Mouse (Mus musculus) embryonic facial prominence, embryonic 10.5 days (tissue): ENCODE results near the gene Rai1. TPM values are rescaled to one million over a fixed set of nuclear protein-coding genes. Genes with fewer than 3 reads are reported as not detected.

Experiments
- DNase-seq: peaks from one replicate; pipeline ENCODE4 v3.0.0-alpha.2; 2017; ENCODE audit warnings: low spot score
- H3K27ac ChIP-seq: fragments of 300-500 bp; sonication (generic); replicated peaks from 2 replicates; pipeline ENCODE4 v1.5.1; 2016; ENCODE audit warnings: mild to moderate bottlenecking
- H3K27me3 ChIP-seq: fragments of 300-500 bp; sonication (generic); replicated peaks from 2 replicates; pipeline ENCODE4 v1.6.1; 2016; ENCODE audit warnings: low read depth, mild to moderate bottlenecking; ENCODE audit not compliant: poor library complexity, severe bottlenecking
- H3K36me3 ChIP-seq: fragments of 300-500 bp; sonication (generic); replicated peaks from 2 replicates; pipeline ENCODE4 v1.6.1; 2016; ENCODE audit warnings: mild to moderate bottlenecking, moderate library complexity
- H3K4me1 ChIP-seq: fragments of 300-500 bp; sonication (generic); 2 replicates; pipeline ENCODE4 v1.6.1; 2016
- H3K4me3 ChIP-seq: fragments of 300-500 bp; sonication (generic); 2 replicates; pipeline ENCODE4 v1.5.1; 2016; ENCODE audit warnings: mild to moderate bottlenecking, moderate library complexity
- H3K9me3 ChIP-seq: fragments of 300-500 bp; sonication (generic); 2 replicates; pipeline ENCODE4 v1.6.1; 2016; ENCODE audit warnings: mild to moderate bottlenecking
- WGBS: fragments of 180-500 bp; shearing (Covaris S2); methylation state at CpG from one replicate; pipeline ENCODE4 v1.1.7; 2016; 5-methylcytosine and 5-hydroxymethylcytosine counted together
- polyA plus RNA-seq: library from polyadenylated mRNA; unstranded; fragments of >200 nt; fragmentation: Nextera tagmentation; extraction: Ambion mirVana; gene quantifications from 2 replicates; pipeline ENCODE4 v1.2.1, GENCODE M21; 2016

Gene Rai1
- polyA plus RNA-seq, 1 experiment from 2014 or later, result 33.8 TPM

DNA sequence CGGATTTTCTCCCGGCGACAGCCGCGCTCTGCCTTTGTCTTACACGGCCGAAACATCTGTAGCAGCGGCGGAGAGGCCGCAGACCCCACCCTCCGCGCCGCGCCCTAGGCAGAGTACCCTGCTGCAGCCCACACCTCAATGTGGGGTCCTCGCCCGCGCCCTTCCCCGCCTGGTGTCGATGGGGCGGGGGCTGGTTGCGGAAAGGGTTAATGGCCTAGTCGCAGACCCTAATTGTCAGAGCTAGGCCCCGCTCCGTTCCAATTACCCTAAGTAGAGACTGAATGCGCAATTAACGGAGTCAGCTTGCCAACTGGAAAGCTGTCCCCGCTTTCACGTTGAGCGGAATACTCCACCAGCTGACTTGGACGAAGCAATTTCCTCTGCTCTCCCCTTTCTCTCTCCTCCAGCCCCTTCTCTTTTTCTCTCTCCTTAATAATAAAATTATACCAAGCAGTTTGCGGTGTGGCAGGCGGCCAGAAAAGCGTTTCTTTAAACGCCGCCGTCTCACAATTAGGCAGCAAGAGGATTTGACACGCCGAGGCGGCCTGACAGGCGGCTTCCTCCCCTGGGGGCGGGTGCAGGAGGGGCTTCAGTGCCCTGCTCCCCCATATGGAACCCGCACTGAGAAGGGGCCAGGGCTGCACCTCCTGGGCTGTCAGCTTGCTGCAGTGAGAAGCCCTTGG is 72.3 kb downstream of the Rai1 start:
- Histone ChIP-seq H3K9me3 (no peaks in the 10 kb centered on the region), H3K27ac (peak overlapping the region; percentile 93), H3K27me3 (no peaks in the 10 kb centered on the region), H3K4me1 (peaks cover 98% of the 10 kb centered on the region), H3K4me3 (peak overlapping the region; percentile 80), H3K36me3 (peaks cover 43% of the 10 kb centered on the region)
- WGBS, result under 1% methylated on average over 42 of the region's 42 CpGs
- peak; percentile 71 for DNase-seq

DNA sequence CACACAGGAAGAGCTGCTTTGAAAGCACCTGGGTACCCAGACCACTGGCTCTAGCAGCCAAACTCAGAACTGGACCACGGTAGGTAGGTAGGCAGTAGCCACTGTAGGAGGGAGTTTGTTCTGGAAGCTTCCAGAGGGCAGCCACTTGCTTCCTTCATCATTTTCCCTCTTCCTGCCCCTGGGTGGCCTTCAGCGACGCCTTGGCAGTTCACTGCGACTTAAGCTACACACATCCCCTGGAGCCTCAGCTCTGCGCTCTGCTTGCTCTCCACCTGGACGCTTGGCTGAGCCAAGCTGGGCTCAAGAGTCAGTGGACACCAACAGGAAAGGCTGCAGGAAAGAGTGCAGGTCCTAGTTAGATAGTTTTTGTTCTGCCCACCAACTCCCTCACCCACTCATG is 73.2 kb downstream of the Rai1 start:
- Histone ChIP-seq H3K4me1 (peaks cover 99% of the 10 kb centered on the region), H3K27ac (peak overlapping the region; percentile 93), H3K4me3 (peak overlapping the region; percentile 80)

DNA sequence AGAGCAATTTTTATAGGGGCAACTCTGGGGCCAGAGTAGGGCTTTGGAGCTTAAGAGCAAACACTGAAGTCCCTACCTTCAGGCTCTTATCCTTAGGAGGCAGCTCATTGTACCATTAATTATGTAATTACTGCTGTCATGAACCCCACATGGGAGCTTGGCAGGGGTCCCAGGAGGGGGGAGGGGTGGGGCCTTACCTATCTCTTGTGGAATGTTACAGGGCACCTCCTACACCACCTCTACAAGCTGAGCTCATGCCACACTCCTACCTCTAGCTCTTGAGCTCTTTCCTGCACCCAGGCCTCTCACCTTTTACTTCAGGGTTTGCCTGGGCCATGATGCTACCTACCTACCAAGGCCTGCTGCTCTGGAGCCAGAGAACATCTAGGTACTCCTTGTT is 73.7 kb downstream of the Rai1 start:
- Histone ChIP-seq H3K4me1 (peaks cover 99% of the 10 kb centered on the region), H3K27me3 (no peaks in the 10 kb centered on the region), H3K4me3 (peak overlapping the region; percentile 80; the same call in 1 of the 2 replicates), H3K27ac (no peak overlapping the region; the same call in 1 of the 2 replicates), H3K36me3 (peaks cover 36% of the 10 kb centered on the region), H3K9me3 (no peaks in the 10 kb centered on the region)
- DNase-seq, result no peak

More for the DNA sequence above, 73.2 kb downstream of the Rai1 start:
- H3K9me3 ChIP-seq, result no peaks in the 10 kb centered on the region
- no peak for DNase-seq
- no peaks in the 10 kb centered on the region for H3K27me3 ChIP-seq
- H3K36me3 ChIP-seq, result peaks cover 37% of the 10 kb centered on the region
- WGBS, result 58% methylated on average over 6 of the region's 6 CpGs

DNA sequence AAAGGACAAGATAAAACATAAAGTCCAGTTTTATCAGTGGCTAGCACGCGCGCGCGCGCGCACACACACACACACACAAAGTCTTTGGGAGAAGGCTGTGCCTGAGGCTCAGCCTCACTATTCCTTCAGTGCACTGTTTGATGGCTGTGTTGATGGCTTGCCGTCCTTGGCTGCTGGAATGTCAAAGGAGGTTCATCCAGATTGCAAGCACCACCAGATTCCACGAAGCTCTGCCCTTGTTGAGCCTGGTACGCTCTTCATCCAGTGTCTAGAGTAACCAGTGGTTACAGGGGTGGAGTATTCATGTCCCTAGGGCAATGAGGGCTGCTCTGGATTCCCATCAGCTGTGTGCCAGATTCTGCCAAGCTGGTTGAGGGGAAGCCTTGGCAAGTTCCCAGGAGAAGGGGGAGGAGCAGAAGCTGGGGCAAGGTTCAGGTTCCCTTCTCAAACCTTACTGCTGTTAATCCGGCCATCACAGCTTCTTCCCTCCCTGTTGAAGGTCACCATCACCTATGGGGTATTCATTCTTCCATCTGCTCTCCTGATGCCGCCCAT is 77.4 kb downstream of the Rai1 start:
- H3K9me3 ChIP-seq, result no peaks in the 10 kb centered on the region
- peaks cover 61% of the 10 kb centered on the region for H3K36me3 ChIP-seq
- no peak for DNase-seq
- peaks cover 92% of the 10 kb centered on the region for H3K4me1 ChIP-seq
- H3K27me3 ChIP-seq, result no peaks in the 10 kb centered on the region
- no peak overlapping the region for H3K4me3 ChIP-seq
- WGBS, result 88% methylated on average over 12 of the region's 12 CpGs
- 0 out of 2 replicates have a peak overlapping the region, but pooled peaks have one; percentile 57 for H3K27ac ChIP-seq

DNA sequence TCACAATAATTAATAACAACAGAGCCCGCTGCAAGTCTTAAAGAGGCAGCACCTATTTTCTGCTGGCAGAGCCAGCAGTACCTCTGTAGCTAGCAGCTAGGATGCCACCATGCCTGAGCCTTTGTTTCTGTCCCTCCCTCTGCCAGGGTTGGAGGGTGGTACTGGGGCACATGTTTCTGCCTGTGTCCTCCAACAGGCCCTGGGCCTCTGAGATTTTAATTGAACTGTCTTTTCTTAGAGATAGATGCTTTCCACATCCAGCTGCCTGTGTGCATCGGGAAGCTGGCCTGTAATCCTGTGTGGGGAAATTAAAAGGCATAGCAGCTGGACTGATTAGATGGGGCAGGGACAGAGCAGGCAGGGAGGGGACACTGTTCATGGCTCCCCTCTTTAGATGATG is 77.9 kb downstream of the Rai1 start:
- peaks cover 67% of the 10 kb centered on the region for H3K36me3 ChIP-seq
- WGBS, result 71% methylated on average over 2 of the region's 2 CpGs
- H3K27ac ChIP-seq, result peak overlapping the region; percentile 57
- H3K4me3 ChIP-seq, result no peak overlapping the region
- no peaks in the 10 kb centered on the region for H3K27me3 ChIP-seq
- H3K4me1 ChIP-seq, result peaks cover 86% of the 10 kb centered on the region
- no peak for DNase-seq
- H3K9me3 ChIP-seq, result no peaks in the 10 kb centered on the region

DNA sequence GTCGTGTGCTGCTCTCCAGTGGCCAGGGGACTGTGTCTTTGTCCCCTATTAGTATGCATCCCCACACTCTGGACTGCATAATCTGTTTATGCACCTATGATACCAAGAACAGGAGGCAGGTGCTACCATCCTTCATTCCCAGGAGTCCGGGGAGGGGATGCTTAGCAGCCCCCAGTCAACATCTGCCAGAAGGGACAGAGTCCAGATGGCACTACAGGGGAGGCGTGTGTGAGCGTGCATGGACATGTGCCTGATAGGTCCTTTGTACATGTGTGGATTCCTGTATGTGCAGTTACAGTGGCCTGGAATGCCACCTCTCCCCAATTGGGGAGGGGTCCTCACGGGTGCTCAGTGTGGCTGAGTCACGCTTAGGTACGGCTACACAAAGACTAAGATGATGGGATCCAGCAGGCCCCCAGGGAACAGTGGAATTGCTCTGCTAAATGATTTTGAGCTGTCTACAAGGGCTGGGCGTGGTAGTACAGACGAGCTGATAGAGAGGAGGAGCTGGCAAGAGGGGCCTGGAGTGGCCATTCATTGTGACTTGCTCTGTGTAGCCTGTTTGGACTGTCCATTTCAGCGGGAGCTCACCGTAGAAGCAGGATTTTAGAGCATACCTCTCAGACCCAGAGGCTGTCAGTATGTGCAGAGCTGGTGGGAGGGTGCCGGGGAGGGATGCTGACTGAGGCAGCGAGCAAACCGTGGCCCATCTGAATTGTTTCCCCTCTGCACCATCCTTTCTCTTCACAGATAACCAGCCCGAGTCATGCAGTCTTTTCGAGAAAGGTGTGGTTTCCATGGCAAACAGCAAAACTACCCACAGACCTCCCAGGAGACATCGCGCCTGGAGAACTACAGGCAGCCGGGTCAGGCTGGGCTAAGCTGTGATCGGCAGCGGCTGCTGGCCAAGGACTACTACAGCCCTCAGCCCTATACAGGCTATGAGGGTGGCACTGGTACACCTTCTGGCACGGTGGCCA is 79.8 kb downstream of the Rai1 start:
- no peak for DNase-seq
- Histone ChIP-seq H3K4me1 (peaks cover 72% of the 10 kb centered on the region), H3K27me3 (no peaks in the 10 kb centered on the region), H3K4me3 (no peak overlapping the region), H3K27ac (peak overlapping the region; percentile 58), H3K9me3 (no peaks in the 10 kb centered on the region), H3K36me3 (peaks cover 74% of the 10 kb centered on the region)
- WGBS, result 67% methylated on average over 22 of the region's 22 CpGs

DNA sequence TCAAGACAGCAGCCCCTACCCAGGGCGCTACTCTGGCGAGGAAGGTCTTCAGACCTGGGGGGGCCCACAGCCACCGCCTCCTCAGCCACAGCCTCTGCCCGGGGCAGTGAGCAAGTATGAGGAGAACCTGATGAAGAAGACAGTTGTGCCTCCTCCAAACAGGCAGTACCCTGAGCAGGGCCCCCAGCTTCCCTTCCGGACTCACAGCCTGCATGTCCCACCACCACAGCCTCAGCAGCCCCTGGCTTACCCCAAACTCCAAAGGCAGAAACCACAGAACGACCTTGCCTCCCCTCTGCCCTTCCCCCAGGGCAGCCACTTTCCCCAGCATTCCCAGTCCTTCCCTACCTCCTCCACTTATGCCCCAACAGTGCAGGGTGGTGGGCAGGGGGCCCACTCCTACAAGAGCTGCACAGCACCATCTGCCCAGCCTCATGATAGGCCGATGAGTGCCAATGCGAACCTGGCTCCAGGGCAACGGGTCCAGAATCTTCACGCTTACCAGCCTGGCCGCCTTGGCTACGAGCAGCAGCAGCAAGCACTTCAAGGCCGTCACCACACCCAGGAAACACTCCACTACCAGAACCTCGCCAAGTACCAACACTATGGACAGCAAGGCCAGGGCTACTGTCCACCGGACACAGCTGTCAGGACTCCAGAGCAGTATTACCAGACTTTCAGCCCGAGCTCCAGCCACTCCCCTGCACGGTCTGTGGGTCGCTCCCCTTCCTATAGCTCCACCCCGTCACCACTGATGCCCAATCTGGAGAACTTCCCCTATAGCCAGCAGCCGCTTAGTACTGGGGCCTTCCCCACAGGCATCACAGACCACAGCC is 80.8 kb downstream of the Rai1 start:
- peaks cover 68% of the 10 kb centered on the region for H3K4me1 ChIP-seq
- DNase-seq, result no peak
- no peak overlapping the region for H3K4me3 ChIP-seq
- no peaks in the 10 kb centered on the region for H3K27me3 ChIP-seq
- WGBS, result 84% methylated on average over 20 of the region's 20 CpGs
- no peaks in the 10 kb centered on the region for H3K9me3 ChIP-seq
- H3K27ac ChIP-seq, result peak overlapping the region; percentile 58
- H3K36me3 ChIP-seq, result peaks cover 76% of the 10 kb centered on the region

DNA sequence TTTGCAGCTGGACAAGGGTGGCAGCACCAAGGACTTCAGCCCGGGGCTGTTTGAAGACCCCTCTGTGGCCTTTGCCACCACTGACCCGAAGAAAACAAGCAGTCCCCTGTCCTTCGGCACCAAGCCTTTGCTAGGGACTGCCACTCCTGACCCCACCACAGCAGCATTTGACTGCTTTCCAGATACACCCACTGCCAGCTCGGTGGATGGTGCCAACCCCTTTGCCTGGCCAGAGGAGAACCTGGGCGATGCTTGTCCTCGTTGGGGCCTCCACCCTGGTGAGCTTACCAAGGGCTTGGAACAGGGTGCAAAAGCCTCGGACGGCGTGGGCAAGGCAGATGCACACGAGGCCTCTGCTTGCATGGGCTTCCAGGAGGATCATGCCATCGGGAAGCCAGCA is 82.3 kb downstream of the Rai1 start:
- Histone ChIP-seq H3K36me3 (peaks cover 88% of the 10 kb centered on the region), H3K4me1 (peaks cover 54% of the 10 kb centered on the region), H3K9me3 (no peaks in the 10 kb centered on the region), H3K27me3 (no peaks in the 10 kb centered on the region), H3K4me3 (no peak overlapping the region), H3K27ac (no peak overlapping the region)
- WGBS, result 83% methylated on average over 11 of the region's 11 CpGs
- DNase-seq, result no peak

DNA sequence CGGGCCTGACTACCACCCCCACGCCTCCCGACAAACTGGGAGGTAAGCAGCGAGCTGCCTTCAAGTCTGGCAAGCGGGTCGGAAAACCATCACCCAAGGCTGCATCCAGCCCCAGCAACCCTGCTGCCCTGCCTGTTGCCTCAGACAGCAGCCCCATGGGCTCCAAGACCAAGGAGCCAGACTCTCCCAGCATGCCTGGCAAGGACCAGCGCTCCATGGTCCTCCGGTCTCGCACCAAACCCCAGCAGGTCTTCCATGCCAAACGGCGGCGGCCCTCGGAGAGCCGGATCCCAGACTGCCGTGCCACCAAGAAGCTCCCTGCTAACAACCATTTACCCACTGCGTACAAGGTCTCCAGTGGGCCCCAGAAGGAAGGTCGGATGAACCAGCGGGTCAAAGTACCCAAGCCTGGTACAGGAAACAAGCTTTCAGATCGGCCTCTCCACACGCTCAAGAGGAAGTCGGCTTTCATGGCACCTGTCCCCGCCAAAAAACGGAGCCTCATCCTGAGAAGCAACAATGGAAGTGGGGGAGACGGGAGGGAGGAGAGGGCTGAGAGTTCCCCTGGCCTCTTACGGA is 83.6 kb downstream of the Rai1 start:
- H3K4me3 ChIP-seq, result no peak overlapping the region
- H3K27ac ChIP-seq, result no peak overlapping the region

DNA sequence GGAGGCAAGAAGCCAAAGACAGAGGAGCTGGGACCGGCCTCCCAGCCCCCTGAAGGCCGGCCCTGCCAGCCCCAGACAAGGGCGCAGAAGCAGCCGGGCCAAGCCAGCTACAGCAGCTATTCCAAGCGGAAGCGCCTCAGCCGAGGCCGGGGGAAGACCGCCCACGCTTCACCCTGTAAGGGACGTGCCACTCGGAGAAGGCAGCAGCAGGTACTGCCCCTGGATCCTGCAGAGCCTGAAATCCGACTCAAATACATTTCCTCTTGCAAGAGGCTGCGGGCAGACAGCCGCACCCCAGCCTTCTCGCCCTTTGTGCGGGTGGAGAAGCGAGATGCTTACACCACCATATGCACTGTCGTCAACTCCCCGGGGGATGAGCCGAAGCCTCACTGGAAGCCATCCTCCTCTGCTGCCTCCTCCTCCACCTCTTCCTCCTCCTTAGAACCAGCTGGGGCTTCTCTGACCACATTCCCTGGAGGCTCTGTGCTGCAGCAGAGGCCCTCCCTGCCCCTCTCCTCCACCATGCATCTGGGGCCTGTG is 84.8 kb downstream of the Rai1 start:
- H3K4me3 ChIP-seq, result no peak overlapping the region
- WGBS, result 91% methylated on average over 21 of the region's 21 CpGs
- peaks cover 39% of the 10 kb centered on the region for H3K4me1 ChIP-seq
- DNase-seq, result no peak
- no peak overlapping the region; the same call in 1 of the 2 replicates for H3K27ac ChIP-seq
- H3K27me3 ChIP-seq, result no peaks in the 10 kb centered on the region
- peaks cover 7% of the 10 kb centered on the region for H3K9me3 ChIP-seq
- H3K36me3 ChIP-seq, result peaks cover 100% of the 10 kb centered on the region

More for the DNA sequence above, 83.6 kb downstream of the Rai1 start:
- no peak for DNase-seq
- Histone ChIP-seq H3K9me3 (no peaks in the 10 kb centered on the region), H3K4me1 (peaks cover 47% of the 10 kb centered on the region), H3K27me3 (no peaks in the 10 kb centered on the region), H3K36me3 (peaks cover 98% of the 10 kb centered on the region)
- 90% methylated on average over 25 of the region's 25 CpGs for WGBS

DNA sequence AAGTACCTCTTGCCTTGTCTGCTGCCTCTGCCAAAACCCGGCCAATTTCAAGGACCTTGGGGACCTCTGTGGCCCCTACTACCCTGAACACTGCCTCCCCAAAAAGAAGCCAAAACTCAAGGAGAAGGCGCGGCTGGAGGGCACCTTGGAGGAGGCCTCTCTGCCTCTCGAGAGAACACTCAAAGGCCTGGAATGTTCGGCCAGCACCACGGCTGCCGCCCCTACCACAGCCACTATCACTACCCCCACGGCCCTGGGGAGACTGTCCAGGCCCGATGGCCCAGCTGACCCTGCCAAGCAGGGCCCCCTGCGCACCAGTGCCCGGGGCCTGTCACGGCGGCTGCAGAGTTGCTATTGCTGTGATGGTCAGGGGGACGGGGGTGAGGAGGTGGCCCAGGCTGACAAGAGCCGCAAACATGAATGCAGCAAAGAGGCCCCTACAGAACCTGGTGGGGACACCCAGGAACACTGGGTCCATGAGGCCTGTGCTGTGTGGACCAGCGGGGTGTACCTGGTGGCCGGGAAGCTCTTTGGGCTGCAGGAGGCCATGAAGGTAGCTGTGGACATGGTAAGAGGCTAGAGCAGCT is 85.3 kb downstream of the Rai1 start:
- Histone ChIP-seq H3K27me3 (no peaks in the 10 kb centered on the region), H3K36me3 (peaks cover 100% of the 10 kb centered on the region), H3K4me1 (peaks cover 33% of the 10 kb centered on the region), H3K9me3 (peaks cover 12% of the 10 kb centered on the region), H3K27ac (peak overlapping the region; percentile 65), H3K4me3 (no peak overlapping the region)
- WGBS, result 92% methylated on average over 17 of the region's 17 CpGs
- DNase-seq, result no peak
